Mouse (Mus musculus) c-Kit-positive CD71-positive TER-119-negative erythroid progenitor cells, embryonic 14.5 days (primary cell): ENCODE measurements around the gene Col25a1.

Source experiments
- DNase-seq: peaks from one replicate; pipeline ENCODE4 v3.0.0-alpha.2; 2013; ENCODE audit warnings: low read depth

Col25a1 gene

GRCm38 (mm10) chr3:130378626-130379025 lies 247.3 kb downstream of the Col25a1 start:
- no peak for DNase-seq

GRCm38 (mm10) chr3:130380299-130380845 lies 249.1 kb downstream of the Col25a1 start:
- DNase-seq = no peak

GRCm38 (mm10) chr3:130381691-130382090 lies 250.4 kb downstream of the Col25a1 start:
- no peak for DNase-seq

- DNase-seq = no peak
Observed at GRCm38 (mm10) chr3:130385856-130386255, 254.6 kb downstream of the Col25a1 start.

- no peak for DNase-seq
Observed at GRCm38 (mm10) chr3:130387156-130387555, 255.9 kb downstream of the Col25a1 start.

GRCm38 (mm10) chr3:130389261-130389975 lies 258.1 kb downstream of the Col25a1 start:
- no peak for DNase-seq

- DNase-seq = no peak
Observed at GRCm38 (mm10) chr3:130396636-130397035, 265.3 kb downstream of the Col25a1 start.

- no peak for DNase-seq
Observed at GRCm38 (mm10) chr3:130400716-130401559, 269.6 kb downstream of the Col25a1 start.

- no peak for DNase-seq
Observed at GRCm38 (mm10) chr3:130401560-130401852, 270.2 kb downstream of the Col25a1 start.

- no peak for DNase-seq
Observed at GRCm38 (mm10) chr3:130404525-130405409, 273.5 kb downstream of the Col25a1 start.

GRCm38 (mm10) chr3:130407201-130407600 lies 275.9 kb downstream of the Col25a1 start:
- DNase-seq = no peak

- DNase-seq = no peak
Observed at GRCm38 (mm10) chr3:130413239-130413638, 281.9 kb downstream of the Col25a1 start.

- no peak for DNase-seq
Observed at GRCm38 (mm10) chr3:130418951-130419350, 287.6 kb downstream of the Col25a1 start.

- DNase-seq = no peak
Observed at GRCm38 (mm10) chr3:130428796-130429195, 297.5 kb downstream of the Col25a1 start.

GRCm38 (mm10) chr3:130430052-130430451 lies 298.8 kb downstream of the Col25a1 start:
- no peak for DNase-seq

- no peak for DNase-seq
Observed at GRCm38 (mm10) chr3:130432818-130433217, 301.5 kb downstream of the Col25a1 start.

- DNase-seq = no peak
Observed at GRCm38 (mm10) chr3:130436956-130437355, 305.7 kb downstream of the Col25a1 start.

- no peak for DNase-seq
Observed at GRCm38 (mm10) chr3:130439767-130440166, 308.5 kb downstream of the Col25a1 start.

- DNase-seq = no peak
Observed at GRCm38 (mm10) chr3:130440689-130441088, 309.4 kb downstream of the Col25a1 start.

GRCm38 (mm10) chr3:130443842-130444627 lies 312.7 kb downstream of the Col25a1 start:
- no peak for DNase-seq

GRCm38 (mm10) chr3:130449864-130450263 lies 318.6 kb downstream of the Col25a1 start:
- DNase-seq = no peak
